Mouse (Mus musculus): ENCODE data around the gene Gm18336. TPM values are rescaled to one million over a fixed set of nuclear protein-coding genes. Genes with fewer than 3 reads are reported as not detected.
"Not testable (repeated sequence)": the region's sequence is repeated elsewhere in the genome, so short reads cannot be mapped to it uniquely, and the experiment has no call there.

Gene Gm18336
- not detected in 2 replicates for polyA plus RNA-seq (2015; fragmentation: Nextera tagmentation; extraction: Ambion mirVana)

- not testable (repeated sequence) for H3K4me2 ChIP-seq; ATAC-seq (ENCODE audit: borderline replicate concordance, extremely low read depth, low FRiP score, low TSS enrichment); H3K27me3 ChIP-seq; H3K4me1 ChIP-seq; H3K27ac ChIP-seq; H3K36me3 ChIP-seq; H3K9ac ChIP-seq; H3K9me3 ChIP-seq; H3K4me3 ChIP-seq
- WGBS = 91% methylated on average over 2 of the region's 2 CpGs
Observed at GRCm38 (mm10) chrX:73398636-73399035, at the start of gene Gm18336. TSS of gene Gm18336 (minus strand) at chrX:73398736.

DNA sequence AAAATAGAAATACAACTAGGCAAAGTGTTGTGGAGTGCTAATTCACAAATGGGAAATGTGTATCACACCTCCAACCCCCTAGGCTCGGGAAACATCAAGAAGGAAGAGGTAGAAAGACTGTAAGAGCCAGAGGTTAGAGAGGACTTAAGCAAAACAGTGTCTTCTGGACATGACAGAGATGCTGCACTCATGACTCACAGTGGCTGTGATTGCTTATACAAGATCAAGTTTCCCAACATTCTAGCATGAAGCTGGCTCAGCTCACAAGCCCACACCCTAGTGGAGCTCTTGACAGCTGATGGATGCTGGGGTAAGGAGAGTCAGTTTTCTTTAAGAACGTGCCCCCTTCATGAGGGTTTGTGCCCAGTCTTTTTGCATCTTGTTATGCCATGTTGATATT, 42.9 kb upstream of the Gm18336 start:
- Histone ChIP-seq H3K36me3 (no peaks in the 10 kb centered on the region), H3K27me3 (no peaks in the 10 kb centered on the region), H3K27ac (no peak overlapping the region), H3K9ac (no peak overlapping the region), H3K4me3 (no peak overlapping the region), H3K9me3 (no peaks in the 10 kb centered on the region), H3K4me1 (no peaks in the 10 kb centered on the region), H3K4me2 (no peak overlapping the region)
- ATAC-seq (ENCODE audit: borderline replicate concordance, extremely low read depth, low FRiP score, low TSS enrichment) = no peak
- WGBS = 49% methylated on average over 2 of the region's 2 CpGs

GRCm38 (mm10) chrX:73435252-73435651, 36.7 kb upstream of the Gm18336 start, which contains the start of gene Trex2:
TSS of gene Trex2 (minus strand) at chrX:73435344.
- H3K36me3 ChIP-seq = no peaks in the 10 kb centered on the region
- H3K9ac ChIP-seq = no peak within 1 kb of the TSS
- no peak within 1 kb of the TSS for H3K27ac ChIP-seq
- H3K4me1 ChIP-seq = no peaks in the 10 kb centered on the region
- H3K4me3 ChIP-seq = no peak within 1 kb of the TSS
- no peak within 1 kb of the TSS for H3K4me2 ChIP-seq
- no peaks in the 10 kb centered on the region for H3K9me3 ChIP-seq
- WGBS = 46% methylated on average over 11 of the region's 11 CpGs
- no peaks in the 10 kb centered on the region for H3K27me3 ChIP-seq
- no peak for ATAC-seq (ENCODE audit: borderline replicate concordance, extremely low read depth, low FRiP score, low TSS enrichment)

DNA sequence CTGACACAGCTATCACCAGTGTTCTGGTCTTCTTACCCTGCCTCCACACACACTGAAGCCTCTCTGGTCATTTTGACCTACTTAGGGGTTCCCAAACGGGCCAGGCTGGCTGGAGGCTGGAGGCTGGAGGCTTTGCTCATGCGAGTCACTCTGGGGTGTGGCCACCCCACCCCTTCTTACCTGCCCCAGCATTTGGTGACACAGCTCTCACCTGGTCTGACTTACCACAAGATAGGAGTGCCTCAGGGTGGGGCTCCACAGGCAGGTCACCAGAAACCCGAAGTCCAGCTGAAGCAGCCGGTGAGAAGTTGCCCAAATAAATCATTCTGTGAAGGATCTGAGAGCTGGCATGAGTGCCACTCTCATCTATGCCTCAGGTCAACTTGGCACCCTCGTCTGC, 34.3 kb upstream of the Gm18336 start:
- Histone ChIP-seq H3K36me3 (no peaks in the 10 kb centered on the region), H3K4me1 (no peaks in the 10 kb centered on the region), H3K4me3 (no peak overlapping the region), H3K27ac (no peak overlapping the region), H3K9ac (no peak overlapping the region), H3K9me3 (no peaks in the 10 kb centered on the region), H3K27me3 (no peaks in the 10 kb centered on the region; the same call in 1 of the 2 replicates), H3K4me2 (no peak overlapping the region)
- WGBS = 68% methylated on average over 5 of the region's 5 CpGs
- no peak for ATAC-seq (ENCODE audit: borderline replicate concordance, extremely low read depth, low FRiP score, low TSS enrichment)

DNA sequence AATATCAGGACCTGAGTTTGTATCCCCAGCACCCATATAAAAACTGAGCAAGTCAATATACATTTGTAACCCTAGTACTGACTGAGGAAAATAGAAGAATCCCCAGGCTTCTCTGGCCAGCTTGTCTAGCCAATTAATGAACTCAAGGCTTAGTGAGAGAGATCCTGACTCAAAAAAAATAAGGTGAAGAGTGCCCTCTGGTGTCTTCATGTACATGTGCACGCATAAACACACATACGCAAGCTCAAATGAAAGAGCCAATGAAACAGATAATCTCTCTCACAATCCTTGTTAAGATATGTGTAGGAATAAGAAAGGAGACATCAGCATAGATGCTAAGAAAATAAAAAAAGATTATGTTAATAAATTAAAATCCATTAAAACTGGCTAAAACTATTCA, 31.5 kb upstream of the Gm18336 start:
- Histone ChIP-seq H3K4me1 (no peaks in the 10 kb centered on the region), H3K27ac (no peak overlapping the region), H3K9ac (no peak overlapping the region), H3K4me2 (no peak overlapping the region), H3K27me3 (no peaks in the 10 kb centered on the region; the same call in 1 of the 2 replicates), H3K4me3 (no peak overlapping the region), H3K9me3 (no peaks in the 10 kb centered on the region), H3K36me3 (no peaks in the 10 kb centered on the region)
- ATAC-seq (ENCODE audit: borderline replicate concordance, extremely low read depth, low FRiP score, low TSS enrichment) = no peak
- 71% methylated on average over 2 of the region's 2 CpGs for whole genome bisulfite sequencing

- Histone ChIP-seq H3K27ac (no peak overlapping the region), H3K4me2 (no peak overlapping the region), H3K4me1 (no peaks in the 10 kb centered on the region), H3K9ac (no peak overlapping the region), H3K36me3 (no peaks in the 10 kb centered on the region), H3K4me3 (no peak overlapping the region), H3K27me3 (peaks cover 8% of the 10 kb centered on the region), H3K9me3 (no peaks in the 10 kb centered on the region)
- WGBS = 33% methylated on average over 1 of the region's 1 CpGs
- no peak for ATAC-seq (ENCODE audit: borderline replicate concordance, extremely low read depth, low FRiP score, low TSS enrichment)
Observed at GRCm38 (mm10) chrX:73412767-73413166, 14.2 kb upstream of the Gm18336 start.

- Histone ChIP-seq H3K9me3 (no peaks in the 10 kb centered on the region), H3K27ac (no peak within 1 kb of the TSS), H3K4me1 (no peaks in the 10 kb centered on the region), H3K4me2 (peak within 1 kb of the TSS; percentile 49), H3K36me3 (no peaks in the 10 kb centered on the region), H3K9ac (no peak within 1 kb of the TSS), H3K4me3 (peak within 1 kb of the TSS; percentile 24), H3K27me3 (peaks cover 8% of the 10 kb centered on the region)
- ATAC-seq (ENCODE audit: borderline replicate concordance, extremely low read depth, low FRiP score, low TSS enrichment) = no peak
- 18% methylated on average over 20 of the region's 20 CpGs for WGBS
Observed at GRCm38 (mm10) chrX:73410880-73411517, 12.5 kb upstream of the Gm18336 start, which contains the start of gene Zfp92. TSS of gene Zfp92 (plus strand) at chrX:73411096.

- Histone ChIP-seq H3K27me3 (no peaks in the 10 kb centered on the region), H3K4me1 (no peaks in the 10 kb centered on the region), H3K9ac (no peak overlapping the region), H3K4me2 (no peak overlapping the region), H3K9me3 (no peaks in the 10 kb centered on the region), H3K36me3 (no peaks in the 10 kb centered on the region), H3K27ac (no peak overlapping the region), H3K4me3 (no peak overlapping the region)
- no peak for ATAC-seq (ENCODE audit: borderline replicate concordance, extremely low read depth, low FRiP score, low TSS enrichment)
- 88% methylated on average over 12 of the region's 12 CpGs for WGBS
Observed at GRCm38 (mm10) chrX:73401616-73402015, 3.1 kb upstream of the Gm18336 start.

DNA sequence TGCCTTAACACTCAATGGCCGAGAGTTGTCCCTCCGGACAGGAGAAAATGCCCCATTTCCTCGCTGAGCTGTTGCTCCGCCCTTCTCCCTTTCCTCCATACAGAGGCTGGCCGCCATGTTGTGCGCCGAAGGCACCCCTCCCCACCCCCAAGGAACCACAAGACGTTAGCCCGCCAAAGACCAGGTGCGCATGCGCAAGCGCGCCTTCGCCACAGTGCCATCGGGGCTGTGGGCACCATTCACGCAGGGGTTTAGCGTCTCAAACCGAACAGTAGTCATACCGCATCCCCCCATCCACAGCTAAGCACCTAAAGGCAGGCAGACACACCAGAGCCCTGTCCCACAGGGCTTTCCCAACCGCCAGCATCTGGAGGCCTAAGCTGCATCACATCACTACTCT, 2.4 kb upstream of the Gm18336 start:
- no peaks in the 10 kb centered on the region for H3K9me3 ChIP-seq
- H3K4me2 ChIP-seq = no peak overlapping the region
- H3K27ac ChIP-seq = no peak overlapping the region
- no peaks in the 10 kb centered on the region for H3K36me3 ChIP-seq
- H3K4me3 ChIP-seq = no peak overlapping the region
- no peaks in the 10 kb centered on the region for H3K27me3 ChIP-seq
- H3K4me1 ChIP-seq = no peaks in the 10 kb centered on the region
- no peak for ATAC-seq (ENCODE audit: borderline replicate concordance, extremely low read depth, low FRiP score, low TSS enrichment)
- WGBS = 82% methylated on average over 20 of the region's 20 CpGs
- no peak overlapping the region for H3K9ac ChIP-seq

GRCm38 (mm10) chrX:73396446-73396845, 2.1 kb downstream of the Gm18336 start:
- no peaks in the 10 kb centered on the region for H3K9me3 ChIP-seq
- no peaks in the 10 kb centered on the region for H3K27me3 ChIP-seq
- H3K4me1 ChIP-seq = no peaks in the 10 kb centered on the region
- no peak overlapping the region for H3K27ac ChIP-seq
- 75% methylated on average over 1 of the region's 1 CpGs for WGBS
- H3K36me3 ChIP-seq = no peaks in the 10 kb centered on the region
- H3K9ac ChIP-seq = no peak overlapping the region
- no peak overlapping the region for H3K4me2 ChIP-seq
- no peak overlapping the region for H3K4me3 ChIP-seq
- ATAC-seq (ENCODE audit: borderline replicate concordance, extremely low read depth, low FRiP score, low TSS enrichment) = no peak

DNA sequence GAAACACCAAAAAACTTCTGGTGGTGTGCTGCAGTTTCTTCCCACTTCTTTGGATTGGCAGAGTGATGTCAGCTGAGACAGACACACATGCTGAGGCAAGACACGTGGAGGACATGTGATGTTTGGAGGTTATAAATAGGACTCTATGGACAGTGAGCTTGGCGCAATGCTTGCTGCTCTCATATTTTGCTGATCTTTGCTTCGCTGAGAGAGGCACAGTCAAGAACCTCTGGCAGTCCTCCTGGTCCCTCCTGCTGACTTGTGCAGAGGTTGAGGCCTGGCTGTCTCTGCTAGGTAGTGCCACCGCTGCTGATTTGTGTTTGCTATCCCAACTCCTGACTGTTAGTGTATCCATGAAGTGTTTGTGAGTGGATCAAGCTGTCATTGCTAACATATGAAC, 7.1 kb downstream of the Gm18336 start:
- Histone ChIP-seq H3K4me1 (no peaks in the 10 kb centered on the region), H3K4me3 (no peak overlapping the region), H3K4me2 (no peak overlapping the region), H3K36me3 (no peaks in the 10 kb centered on the region), H3K27me3 (no peaks in the 10 kb centered on the region), H3K9ac (no peak overlapping the region), H3K9me3 (no peaks in the 10 kb centered on the region), H3K27ac (no peak overlapping the region)
- no peak for ATAC-seq (ENCODE audit: borderline replicate concordance, extremely low read depth, low FRiP score, low TSS enrichment)
- WGBS = 65% methylated on average over 4 of the region's 4 CpGs

- Histone ChIP-seq H3K4me3 (no peak overlapping the region), H3K36me3 (no peaks in the 10 kb centered on the region), H3K27ac (no peak overlapping the region), H3K9me3 (no peaks in the 10 kb centered on the region), H3K4me2 (no peak overlapping the region), H3K4me1 (no peaks in the 10 kb centered on the region), H3K9ac (no peak overlapping the region), H3K27me3 (no peaks in the 10 kb centered on the region)
- no peak for ATAC-seq (ENCODE audit: borderline replicate concordance, extremely low read depth, low FRiP score, low TSS enrichment)
- 19% methylated on average over 1 of the region's 1 CpGs for WGBS
Observed at GRCm38 (mm10) chrX:73384924-73385323, 13.6 kb downstream of the Gm18336 start.

- no peaks in the 10 kb centered on the region for H3K4me1 ChIP-seq
- H3K27me3 ChIP-seq = no peaks in the 10 kb centered on the region
- WGBS = 60% methylated on average over 6 of the region's 6 CpGs
- no peaks in the 10 kb centered on the region for H3K9me3 ChIP-seq
- H3K36me3 ChIP-seq = no peaks in the 10 kb centered on the region
- H3K27ac ChIP-seq = no peak overlapping the region
- no peak overlapping the region for H3K4me2 ChIP-seq
- no peak overlapping the region for H3K4me3 ChIP-seq
- ATAC-seq (ENCODE audit: borderline replicate concordance, extremely low read depth, low FRiP score, low TSS enrichment) = no peak
- no peak overlapping the region for H3K9ac ChIP-seq
Observed at GRCm38 (mm10) chrX:73384419-73384818, 14.1 kb downstream of the Gm18336 start.
